Mouse (Mus musculus): ENCODE data around the gene Synm.

Gene Synm

GRCm38 (mm10) chr7:67700846-67701245 is 58.7 kb downstream of the Synm start:
- no peak for DNase-seq (ENCODE audit: low spot score in 2 of 2)

GRCm38 (mm10) chr7:67699301-67699700 is 60.2 kb downstream of the Synm start:
- no peak for DNase-seq (ENCODE audit: low spot score in 2 of 2)

GRCm38 (mm10) chr7:67697892-67698630 is 61.5 kb downstream of the Synm start:
- DNase-seq (ENCODE audit: low spot score in 2 of 2) = no peak

GRCm38 (mm10) chr7:67695906-67696305 is 63.6 kb downstream of the Synm start:
- DNase-seq (ENCODE audit: low spot score in 2 of 2) = no peak

GRCm38 (mm10) chr7:67692791-67693538 is 66.6 kb downstream of the Synm start:
- DNase-seq (ENCODE audit: low spot score in 2 of 2) = no peak

GRCm38 (mm10) chr7:67692141-67692540 is 67.4 kb downstream of the Synm start:
- DNase-seq (ENCODE audit: low spot score in 2 of 2) = no peak

GRCm38 (mm10) chr7:67691036-67691435 is 68.5 kb downstream of the Synm start:
- no peak for DNase-seq (ENCODE audit: low spot score in 2 of 2)

GRCm38 (mm10) chr7:67689793-67690192 is 69.7 kb downstream of the Synm start:
- no peak for DNase-seq (ENCODE audit: low spot score in 2 of 2)

GRCm38 (mm10) chr7:67688281-67688680 is 71.3 kb downstream of the Synm start:
- DNase-seq (ENCODE audit: low spot score in 2 of 2) = no peak

GRCm38 (mm10) chr7:67686545-67686944 is 73.0 kb downstream of the Synm start:
- no peak for DNase-seq (ENCODE audit: low spot score in 2 of 2)

GRCm38 (mm10) chr7:67683006-67683405 is 76.5 kb downstream of the Synm start:
- DNase-seq (ENCODE audit: low spot score in 2 of 2) = no peak

- DNase-seq (ENCODE audit: low spot score in 2 of 2) = no peak
Observed at GRCm38 (mm10) chr7:67681078-67681477, 78.5 kb downstream of the Synm start.
